Mouse (Mus musculus): ENCODE measurements around the gene Dennd4a.

DNA sequence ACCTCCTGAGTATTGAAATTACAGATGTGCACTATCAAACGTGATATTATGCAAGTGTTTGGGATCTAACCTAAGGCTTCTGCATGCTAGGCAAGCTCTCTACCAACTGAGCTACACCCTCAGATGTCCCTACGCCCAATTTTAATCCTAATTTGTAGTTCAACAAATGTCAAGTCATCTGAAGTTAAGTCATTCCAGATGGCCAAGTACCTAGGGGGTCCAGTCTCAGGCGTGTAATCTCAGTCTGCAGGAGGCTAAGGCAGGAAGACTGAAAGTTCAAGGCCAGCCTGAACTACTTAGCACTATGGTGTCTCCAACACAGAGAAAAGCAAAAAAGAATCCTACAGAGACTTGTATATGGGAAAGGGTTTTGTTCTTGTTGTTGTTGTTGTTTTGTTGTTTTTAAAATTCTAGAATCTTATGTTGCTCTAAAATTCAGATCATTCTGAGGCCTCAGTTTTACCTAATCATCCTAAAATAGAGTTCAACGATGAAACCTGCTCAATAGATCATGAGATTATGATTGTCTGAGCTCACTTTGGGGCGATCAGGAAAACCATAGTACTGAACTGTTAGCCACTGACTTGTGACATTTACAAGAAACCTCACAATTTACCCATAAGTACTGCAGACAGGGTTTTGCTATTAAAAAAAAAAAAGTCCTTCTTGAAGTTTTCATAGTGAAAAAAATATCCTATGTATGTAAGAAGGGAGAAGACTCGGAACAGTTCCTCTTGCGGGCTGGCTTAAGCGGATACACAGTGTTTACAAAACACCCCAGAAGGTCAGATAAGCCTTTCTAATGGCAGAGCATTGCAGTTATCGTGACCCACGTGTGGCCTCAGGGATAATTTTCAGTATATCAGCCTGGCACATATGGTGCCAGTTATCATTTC, 18.5 kb upstream of the Dennd4a start:
- TF ChIP-seq CTCF (IDR thresholded peaks at IDR 0.05; ENCODE audit: extremely low read depth, insufficient read length, insufficient replicate concordance, low read depth, low read length) (no peak), POLR2A (IDR thresholded peaks at IDR 0.05; ENCODE audit: low read depth, low read length) (no peak)
